Mouse (Mus musculus): ENCODE results near the gene Grid2. TPM values are rescaled to one million over a fixed set of nuclear protein-coding genes. Genes with fewer than 3 reads are reported as not detected.

Grid2 gene
- polyA plus RNA-seq, 1 experiment from 2014 or later: 0.38 TPM

DNA sequence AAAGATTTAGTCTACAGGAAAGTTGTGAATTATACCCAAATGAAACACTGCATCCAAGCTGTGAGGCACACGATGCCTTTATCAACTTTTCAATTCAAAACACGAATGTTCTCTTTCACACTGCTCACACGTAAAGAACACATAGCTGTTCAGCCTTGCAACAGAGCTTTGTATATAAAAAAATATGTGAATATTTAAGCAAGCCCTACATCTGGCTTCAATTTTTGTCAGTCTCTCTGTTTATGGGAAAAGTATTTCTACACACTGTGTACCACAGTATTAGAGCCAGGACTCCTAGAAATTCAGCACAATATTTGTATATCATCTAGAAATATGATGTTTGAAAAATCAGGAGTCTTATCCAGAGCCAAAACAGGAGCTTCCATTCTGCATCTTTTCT is 1195.1 kb downstream of the Grid2 start:
- Histone ChIP-seq H3K4me2 (replicated peaks; ENCODE audit: low read depth) (no peak overlapping the region), H3K36me3 (ENCODE audit: control insufficient read depth, insufficient read depth, low read length) (no peaks in the 10 kb centered on the region), H3K9ac (ENCODE audit: low read length) (no peak overlapping the region), H3K9me3 (ENCODE audit: control insufficient read depth, low read length) (no peaks in the 10 kb centered on the region), H3K4me1 (replicated peaks; ENCODE audit: control insufficient read depth, insufficient read depth) (no peaks in the 10 kb centered on the region), H3K27me3 (ENCODE audit: control insufficient read depth, insufficient read depth, low read length) (no peaks in the 10 kb centered on the region), H3K4me3 (ENCODE audit: low read depth, low read length) (no peak overlapping the region), H3K27ac (replicated peaks) (no peak overlapping the region)
- 77% methylated on average over 3 of the region's 3 CpGs for WGBS
- TF ChIP-seq EP300 (optimal IDR thresholded peaks at IDR 0.05) (no peak), CTCF (IDR thresholded peaks at IDR 0.05; ENCODE audit: low read depth) (no peak)
- DNase-seq (ENCODE audit: low spot score) (no peak), ATAC-seq (ENCODE audit: low FRiP score, low TSS enrichment) (no peak)

DNA sequence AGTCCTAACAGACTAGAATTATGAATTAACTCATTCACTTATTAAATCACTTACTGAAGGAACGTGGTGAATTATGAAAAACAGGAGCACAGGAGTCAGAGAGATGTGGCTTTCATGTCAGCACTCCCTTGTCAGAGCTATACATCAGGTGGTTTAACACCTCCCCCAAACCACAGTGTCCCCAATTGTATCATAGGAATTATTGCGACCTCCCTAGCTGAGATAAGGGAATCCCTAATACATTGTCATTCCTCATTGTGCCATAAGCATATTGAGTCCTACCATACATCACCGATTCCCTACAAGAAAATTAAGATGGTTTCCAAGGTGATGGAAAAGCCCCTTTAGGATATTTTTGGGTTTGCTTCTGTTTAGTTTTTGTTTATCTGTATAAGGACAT is 1224.2 kb downstream of the Grid2 start:
- TF ChIP-seq CTCF (IDR thresholded peaks at IDR 0.05; ENCODE audit: low read depth): no peak
- TF ChIP-seq EP300 (optimal IDR thresholded peaks at IDR 0.05): no peak
- Histone ChIP-seq H3K4me2 (replicated peaks; ENCODE audit: low read depth) (no peak overlapping the region), H3K27ac (replicated peaks) (no peak overlapping the region), H3K9me3 (ENCODE audit: control insufficient read depth, low read length) (no peaks in the 10 kb centered on the region), H3K9ac (ENCODE audit: low read length) (no peak overlapping the region), H3K4me3 (ENCODE audit: low read depth, low read length) (no peak overlapping the region), H3K27me3 (ENCODE audit: control insufficient read depth, insufficient read depth, low read length) (no peaks in the 10 kb centered on the region), H3K36me3 (ENCODE audit: control insufficient read depth, insufficient read depth, low read length) (no peaks in the 10 kb centered on the region), H3K4me1 (replicated peaks; ENCODE audit: control insufficient read depth, insufficient read depth) (no peaks in the 10 kb centered on the region)
- WGBS: 82% methylated on average over 3 of the region's 3 CpGs
- DNase-seq (ENCODE audit: low spot score) (no peak), ATAC-seq (ENCODE audit: low FRiP score, low TSS enrichment) (no peak)

- DNase-seq (ENCODE audit: low spot score) (no peak), ATAC-seq (ENCODE audit: low FRiP score, low TSS enrichment) (no peak)
- Histone ChIP-seq H3K9ac (ENCODE audit: low read length) (no peak overlapping the region), H3K27me3 (ENCODE audit: control insufficient read depth, insufficient read depth, low read length) (no peaks in the 10 kb centered on the region), H3K4me3 (ENCODE audit: low read depth, low read length) (no peak overlapping the region), H3K4me1 (replicated peaks; ENCODE audit: control insufficient read depth, insufficient read depth) (no peaks in the 10 kb centered on the region), H3K9me3 (ENCODE audit: control insufficient read depth, low read length) (no peaks in the 10 kb centered on the region), H3K36me3 (ENCODE audit: control insufficient read depth, insufficient read depth, low read length) (no peaks in the 10 kb centered on the region), H3K4me2 (replicated peaks; ENCODE audit: low read depth) (no peak overlapping the region), H3K27ac (replicated peaks) (no peak overlapping the region)
- TF ChIP-seq EP300 (optimal IDR thresholded peaks at IDR 0.05): no peak
- 57% methylated on average over 2 of the region's 2 CpGs for WGBS
Measured at GRCm38 (mm10) chr6:64480592-64480991, 1224.9 kb downstream of the Grid2 start.

DNA sequence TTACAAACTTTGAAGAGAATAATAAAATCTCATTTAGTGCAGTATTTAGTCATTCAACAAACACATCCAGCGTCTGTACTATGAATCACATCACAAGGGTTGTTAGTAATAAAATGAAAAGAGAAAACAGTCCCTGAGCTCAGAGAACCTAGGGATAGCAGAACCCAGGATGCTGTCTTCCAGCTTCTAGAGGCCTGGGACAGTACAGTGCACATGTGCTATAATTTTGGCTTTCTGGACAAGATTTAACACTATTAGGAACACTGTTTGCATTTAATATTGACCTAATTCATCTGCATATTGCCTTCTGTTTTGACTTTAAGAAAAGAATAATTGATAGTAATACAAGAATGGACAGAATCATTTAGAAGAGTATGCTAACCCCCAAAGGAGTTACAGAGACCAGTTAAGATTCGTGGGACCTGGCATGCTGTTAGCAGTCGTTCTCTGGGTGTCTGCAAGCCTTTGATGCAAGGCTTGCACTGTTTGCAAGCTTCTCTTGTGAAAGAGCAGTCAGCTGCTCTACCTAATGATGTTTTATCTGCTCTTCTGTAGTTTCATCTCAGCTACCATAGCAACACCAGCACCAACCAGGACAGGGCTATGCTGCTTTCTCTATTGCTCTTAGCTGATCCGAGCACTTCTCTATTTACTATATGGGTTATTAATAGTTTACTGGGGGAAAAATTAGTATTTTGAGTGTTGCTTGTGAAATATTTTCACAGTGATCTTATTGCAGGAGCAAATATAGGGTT is 1234.8 kb downstream of the Grid2 start:
- DNase-seq (ENCODE audit: low spot score) (no peak), ATAC-seq (ENCODE audit: low FRiP score, low TSS enrichment) (no peak)
- no peak for TF ChIP-seq CTCF (IDR thresholded peaks at IDR 0.05; ENCODE audit: low read depth)
- TF ChIP-seq EP300 (optimal IDR thresholded peaks at IDR 0.05): no peak
- H3K4me1 ChIP-seq (replicated peaks; ENCODE audit: control insufficient read depth, insufficient read depth): no peaks in the 10 kb centered on the region
- H3K36me3 ChIP-seq (ENCODE audit: control insufficient read depth, insufficient read depth, low read length): no peaks in the 10 kb centered on the region
- H3K4me3 ChIP-seq (ENCODE audit: low read depth, low read length): no peak overlapping the region
- no peaks in the 10 kb centered on the region for H3K27me3 ChIP-seq (ENCODE audit: control insufficient read depth, insufficient read depth, low read length)
- no peaks in the 10 kb centered on the region for H3K9me3 ChIP-seq (ENCODE audit: control insufficient read depth, low read length)
- WGBS: 52% methylated on average over 4 of the region's 4 CpGs
- no peak overlapping the region for H3K27ac ChIP-seq (replicated peaks)
- H3K9ac ChIP-seq (ENCODE audit: low read length): no peak overlapping the region
- no peak overlapping the region for H3K4me2 ChIP-seq (replicated peaks; ENCODE audit: low read depth)

- H3K4me1 ChIP-seq (replicated peaks; ENCODE audit: control insufficient read depth, insufficient read depth): no peaks in the 10 kb centered on the region
- H3K4me3 ChIP-seq (ENCODE audit: low read depth, low read length): no peak overlapping the region
- ATAC-seq (ENCODE audit: low FRiP score, low TSS enrichment) (no peak), DNase-seq (ENCODE audit: low spot score) (no peak)
- H3K9me3 ChIP-seq (ENCODE audit: control insufficient read depth, low read length): no peaks in the 10 kb centered on the region
- no peak overlapping the region for H3K9ac ChIP-seq (ENCODE audit: low read length)
- no peaks in the 10 kb centered on the region for H3K27me3 ChIP-seq (ENCODE audit: control insufficient read depth, insufficient read depth, low read length)
- no peaks in the 10 kb centered on the region for H3K36me3 ChIP-seq (ENCODE audit: control insufficient read depth, insufficient read depth, low read length)
- no peak overlapping the region for H3K4me2 ChIP-seq (replicated peaks; ENCODE audit: low read depth)
- TF ChIP-seq CTCF (IDR thresholded peaks at IDR 0.05; ENCODE audit: low read depth) (no peak), EP300 (optimal IDR thresholded peaks at IDR 0.05) (no peak)
- no peak overlapping the region for H3K27ac ChIP-seq (replicated peaks)
- 46% methylated on average over 1 of the region's 1 CpGs for WGBS
Measured at GRCm38 (mm10) chr6:64504394-64504793, 1248.7 kb downstream of the Grid2 start.

DNA sequence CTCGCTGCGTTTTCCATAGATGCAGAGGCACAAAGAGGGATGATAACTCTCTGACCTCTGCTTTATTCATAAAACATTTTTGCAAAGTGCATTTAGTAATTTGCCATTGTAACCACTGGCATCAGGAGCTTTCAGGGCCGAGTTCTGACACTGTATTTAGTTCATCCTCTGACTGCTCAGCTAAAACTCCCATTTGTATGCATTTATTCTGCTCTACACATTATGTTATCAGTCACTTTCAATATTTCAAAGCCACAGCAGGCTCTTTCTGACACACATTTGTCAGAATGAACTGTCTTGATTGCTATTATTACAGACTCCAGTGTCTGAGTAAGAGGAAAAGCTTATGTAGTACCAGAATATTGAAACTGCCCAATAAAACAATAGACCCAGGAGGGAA is 1286.5 kb downstream of the Grid2 start:
- Histone ChIP-seq H3K27me3 (ENCODE audit: control insufficient read depth, insufficient read depth, low read length) (no peaks in the 10 kb centered on the region), H3K9me3 (ENCODE audit: control insufficient read depth, low read length) (no peaks in the 10 kb centered on the region), H3K4me3 (ENCODE audit: low read depth, low read length) (no peak overlapping the region), H3K9ac (ENCODE audit: low read length) (no peak overlapping the region), H3K4me1 (replicated peaks; ENCODE audit: control insufficient read depth, insufficient read depth) (no peaks in the 10 kb centered on the region), H3K4me2 (replicated peaks; ENCODE audit: low read depth) (no peak overlapping the region), H3K27ac (replicated peaks) (no peak overlapping the region), H3K36me3 (ENCODE audit: control insufficient read depth, insufficient read depth, low read length) (no peaks in the 10 kb centered on the region)
- no peak for TF ChIP-seq CTCF (IDR thresholded peaks at IDR 0.05; ENCODE audit: low read depth)
- TF ChIP-seq EP300 (optimal IDR thresholded peaks at IDR 0.05): no peak
- 58% methylated on average over 3 of the region's 3 CpGs for WGBS
- ATAC-seq (ENCODE audit: low FRiP score, low TSS enrichment) (no peak), DNase-seq (ENCODE audit: low spot score) (no peak)

Data from stomach, postnatal 0 days (tissue).